ENCODE assay signal across 8 mouse cellular contexts in the genomic region with DNA sequence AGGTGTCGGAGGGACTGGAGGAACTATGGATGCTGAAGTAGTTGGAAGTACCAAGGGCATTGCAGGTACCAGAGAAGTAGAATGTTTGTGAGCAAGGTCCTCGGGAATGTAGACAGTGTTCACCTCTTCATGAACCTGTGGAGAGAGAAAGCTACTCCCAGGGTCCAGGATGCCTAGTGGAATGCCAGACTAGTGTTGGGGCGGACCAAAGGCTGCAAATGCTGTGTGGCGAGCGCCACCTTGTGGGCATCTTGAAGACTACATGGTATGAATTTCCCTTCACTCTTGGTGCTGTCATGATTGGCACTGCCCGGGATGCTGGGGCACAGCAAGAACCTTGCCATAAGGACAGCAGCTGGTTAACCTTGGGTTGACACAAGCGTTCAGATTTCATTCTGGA. TPM values are rescaled to one million over a fixed set of nuclear protein-coding genes. Genes with fewer than 3 reads are reported as not detected.
DNase-seq lines count a peak whose midpoint lies in the region; ATAC-seq and TF ChIP-seq lines count a peak whose summit lies in the region.

No protein-coding gene starts in this region.

- no peak overlapping the region for H3K27ac ChIP-seq in kidney, adult 2 months (ENCODE audit: insufficient read depth, low read depth, low read length)
- H3K27ac ChIP-seq in midbrain, postnatal 0 days (ENCODE audit: low read depth, low read length), result no peak overlapping the region
- no peak overlapping the region for H3K27ac ChIP-seq in stomach, embryonic 15.5 days

- no peak overlapping the region for H3K4me2 ChIP-seq in midbrain, postnatal 0 days (ENCODE audit: low read depth, low read length, poor library complexity, severe bottlenecking)
- no peak overlapping the region for H3K4me2 ChIP-seq in stomach, embryonic 15.5 days

- no peak overlapping the region for H3K4me3 ChIP-seq in C2C12 (ENCODE audit: insufficient read depth, poor library complexity, severe bottlenecking)
- H3K4me3 ChIP-seq in kidney, adult 2 months (ENCODE audit: insufficient read depth, low read depth, low read length), result no peak overlapping the region
- no peak overlapping the region for H3K4me3 ChIP-seq in midbrain, postnatal 0 days (ENCODE audit: low read depth, low read length)
- H3K4me3 ChIP-seq in stomach, embryonic 15.5 days (replicated peaks), result no peak overlapping the region

- H3K27me3 ChIP-seq in C2C12 (ENCODE audit: control insufficient read depth, insufficient read depth, insufficient read length), result peaks cover 78% of the 10 kb centered on the region
- peaks cover 1% of the 10 kb centered on the region; the same call in 1 of the 2 replicates for H3K27me3 ChIP-seq in kidney, adult 2 months (replicated peaks; ENCODE audit: control insufficient read depth, insufficient read depth, low read length)
- H3K27me3 ChIP-seq in midbrain, postnatal 0 days (ENCODE audit: insufficient read depth, low read length), result peaks cover 6% of the 10 kb centered on the region; the same call in 1 of the 2 replicates
- H3K27me3 ChIP-seq in stomach, embryonic 15.5 days (replicated peaks), result peaks cover 70% of the 10 kb centered on the region

- TF ChIP-seq POLR2A in kidney, adult 2 months (IDR thresholded peaks at IDR 0.05; ENCODE audit: low read depth, low read length), result no peak

- no peaks in the 10 kb centered on the region for H3K4me1 ChIP-seq in kidney, adult 2 months (ENCODE audit: control insufficient read depth, insufficient read depth, low read length)
- H3K4me1 ChIP-seq in midbrain, postnatal 0 days (ENCODE audit: insufficient read depth, low read length), result peaks cover 4% of the 10 kb centered on the region; the same call in 1 of the 2 replicates
- H3K4me1 ChIP-seq in stomach, embryonic 15.5 days, result peaks cover 10% of the 10 kb centered on the region

- H3K9ac ChIP-seq in midbrain, postnatal 0 days (replicated peaks; ENCODE audit: low read length, poor library complexity, severe bottlenecking), result no peak overlapping the region
- H3K9ac ChIP-seq in stomach, embryonic 15.5 days, result no peak overlapping the region

- no peak overlapping the region for H3ac ChIP-seq in C2C12 (ENCODE audit: control insufficient read depth, insufficient read length, low read depth)

- DNase-seq in adipocyte (ENCODE audit: low spot score), result peak; percentile 82
- peak; percentile 79 to 84 for DNase-seq in cerebellum, postnatal 4 days (ENCODE audit: low spot score in 2 of 2)
- DNase-seq in gastrocnemius, adult 18-20 months (ENCODE audit: low spot score), result peak; percentile 31
- peak; percentile 62 for DNase-seq in kidney, adult 2 months
- peak; percentile 78 to 81 for DNase-seq in left cerebral cortex, postnatal 36 days (ENCODE audit: low spot score in 2 of 2)
- peak; percentile 93 for DNase-seq in midbrain, postnatal 0 days (ENCODE audit: low spot score)

- intact Hi-C loops in left cerebral cortex, postnatal 36 days (cut with DNase I), result loop anchor here (1.0 to 10.0 kb wide), 3 partner anchors 48 to 220 kb away; no protein-coding TSS in a partner anchor

- TF ChIP-seq CTCF in C2C12 (IDR thresholded peaks at IDR 0.05; ENCODE audit: control insufficient read depth, insufficient read depth, insufficient read length), result peak; percentile 84
- peak; percentile 96 for TF ChIP-seq CTCF in kidney, adult 2 months (conservative IDR thresholded peaks at IDR 0.05; ENCODE audit: insufficient read depth, insufficient read length, low read depth, low read length)
- TF ChIP-seq CTCF in midbrain, postnatal 0 days (IDR thresholded peaks at IDR 0.05), result peak; percentile 99

- H3K79me2 ChIP-seq in C2C12 (ENCODE audit: control insufficient read depth, insufficient read depth), result no peaks in the 10 kb centered on the region

- ATAC-seq in midbrain, postnatal 0 days (ENCODE audit: low FRiP score), result no peak
- ATAC-seq in stomach, embryonic 15.5 days (ENCODE audit: insufficient read depth, low FRiP score, low read depth), result 0 out of 2 replicates have a peak, but pooled peaks have one; percentile 33

- no peaks in the 10 kb centered on the region for H3K36me3 ChIP-seq in C2C12 (ENCODE audit: control insufficient read depth, insufficient read depth)
- H3K36me3 ChIP-seq in kidney, adult 2 months (ENCODE audit: control insufficient read depth, insufficient read depth, low read length), result no peaks in the 10 kb centered on the region
- no peaks in the 10 kb centered on the region for H3K36me3 ChIP-seq in midbrain, postnatal 0 days (ENCODE audit: insufficient read depth, low read length)
- H3K36me3 ChIP-seq in stomach, embryonic 15.5 days, result no peaks in the 10 kb centered on the region

- no peaks in the 10 kb centered on the region for H3K79me3 ChIP-seq in C2C12 (ENCODE audit: low read depth)

- 13% methylated on average over 7 of the region's 7 CpGs for whole genome bisulfite sequencing in kidney, adult 2 months
- WGBS in midbrain, postnatal 0 days, result 14% methylated on average over 7 of the region's 7 CpGs
- 12% methylated on average over 7 of the region's 7 CpGs for WGBS in stomach, embryonic 15.5 days

- H3K9me3 ChIP-seq in midbrain, postnatal 0 days (ENCODE audit: low read length), result no peaks in the 10 kb centered on the region
- H3K9me3 ChIP-seq in stomach, embryonic 15.5 days, result no peaks in the 10 kb centered on the region

TF ChIP-seq in C2C12, 6 proteins besides CTCF, POLR2A, EP300 and RAD21:
- TF ChIP-seq MYOD1 (IDR thresholded peaks at IDR 0.05; ENCODE audit: control insufficient read depth, insufficient read length, low read depth) (no peak), MYOG (IDR thresholded peaks at IDR 0.05; ENCODE audit: control insufficient read depth, extremely low read depth, insufficient read length) (no peak), CEBPB (IDR thresholded peaks at IDR 0.05; ENCODE audit: low read depth) (no peak), FOSL1 (IDR thresholded peaks at IDR 0.05; ENCODE audit: insufficient read depth, low read length, poor library complexity, severe bottlenecking) (no peak), MAX (IDR thresholded peaks at IDR 0.05) (no peak), USF1 (IDR thresholded peaks at IDR 0.05; ENCODE audit: low read depth) (no peak)
TF ChIP-seq in C2C12: peak in this region for 0.

RNA-seq across cellular contexts. Expression of a gene that starts 22.6 kb away (rescaled TPM):
- not detected for polyA plus RNA-seq in C2C12 (2012; fragmentation: generic; extraction: Trizol)
- not detected for total RNA-seq in gastrocnemius, adult 18-20 months (2021)
- 170 and 188 TPM in 2 replicates for polyA plus RNA-seq in kidney, adult 2 months (2012; rRNA removed)
- 1 to 10 TPM in 1 of 2 experiments, under 1 TPM in 1; 0.82 to 1.4 TPM for total RNA-seq in left cerebral cortex, postnatal 36 days (2021)
- 2.2 and 2.6 TPM in 2 replicates for total RNA-seq in midbrain, postnatal 0 days (2014; rRNA removed)
- 4.3 and 4.8 TPM in 2 replicates for polyA plus RNA-seq in midbrain, postnatal 0 days (2015; fragmentation: Nextera tagmentation; extraction: Ambion mirVana)
- 0.10 and 0.41 TPM in 2 replicates for polyA plus RNA-seq in stomach, embryonic 15.5 days (2015; fragmentation: Nextera tagmentation; extraction: Ambion mirVana)

Comparison
In these comparisons a context has a peak if more than half of its experiments do, and no peak if none do; other contexts are left out.
1. DNase-seq: peak in every context shown above with its lines; median percentile 93 in midbrain, postnatal 0 days; 82 in adipocyte; 82 in cerebellum, postnatal 4 days; 80 in left cerebral cortex, postnatal 36 days; 62 in kidney, adult 2 months; 31 in gastrocnemius, adult 18-20 months.
2. RNA of a gene that starts 22.6 kb away (polyA plus RNA-seq): 170 to 188 TPM in kidney, adult 2 months; 4.3 to 4.8 TPM in midbrain, postnatal 0 days, 0.10 to 0.41 TPM in stomach, embryonic 15.5 days and not detected in C2C12 (single experiment); every median in the first group is over 10 times any median in the second.
3. Peak in every context shown above with its lines, with median percentiles within 50 percentile points of each other: CTCF ChIP-seq.